Mouse (Mus musculus): ENCODE data around the gene Lrrc27. TPM values are rescaled to one million over a fixed set of nuclear protein-coding genes. Genes with fewer than 3 reads are reported as not detected.
A peak's percentile ranks its signal among the peaks of the same experiment; 100 is the strongest.

Lrrc27 gene
- polyA plus RNA-seq, 1 experiment from 2014 or later = 5.1 TPM

GRCm38 (mm10) chr7:139248615-139249405 is 36.0 kb downstream of the Lrrc27 start:
- TF ChIP-seq CTCF (IDR thresholded peaks at IDR 0.05; ENCODE audit: low read depth) = no peak
- TF ChIP-seq EP300 (optimal IDR thresholded peaks at IDR 0.05) = no peak
- H3K27me3 ChIP-seq (ENCODE audit: control insufficient read depth, insufficient read depth, low read length) = no peaks in the 10 kb centered on the region
- peak overlapping the region; percentile 69 for H3K4me3 ChIP-seq (ENCODE audit: low read depth, low read length)
- H3K9me3 ChIP-seq (ENCODE audit: control insufficient read depth, low read length) = no peaks in the 10 kb centered on the region
- peak; percentile 50 for DNase-seq (ENCODE audit: low spot score)
- ATAC-seq (ENCODE audit: low FRiP score, low TSS enrichment) = no peak
- peaks cover 50% of the 10 kb centered on the region for H3K4me1 ChIP-seq (replicated peaks; ENCODE audit: control insufficient read depth, insufficient read depth)
- peaks cover 3% of the 10 kb centered on the region; the same call in 1 of the 2 replicates for H3K36me3 ChIP-seq (ENCODE audit: control insufficient read depth, insufficient read depth, low read length)
- 3% methylated on average over 44 of the region's 45 CpGs for WGBS
- peak overlapping the region; percentile 95 for H3K27ac ChIP-seq (replicated peaks)
- peak overlapping the region; percentile 89 for H3K9ac ChIP-seq (ENCODE audit: low read length)
- H3K4me2 ChIP-seq (replicated peaks; ENCODE audit: low read depth) = peak overlapping the region; percentile 86

- peak overlapping the region; percentile 86 for H3K4me2 ChIP-seq (replicated peaks; ENCODE audit: low read depth)
- peak overlapping the region; percentile 95 for H3K27ac ChIP-seq (replicated peaks)
- peaks cover 51% of the 10 kb centered on the region for H3K4me1 ChIP-seq (replicated peaks; ENCODE audit: control insufficient read depth, insufficient read depth)
- 28% methylated on average over 7 of the region's 7 CpGs for WGBS
- peak overlapping the region; percentile 69 for H3K4me3 ChIP-seq (ENCODE audit: low read depth, low read length)
- TF ChIP-seq CTCF (IDR thresholded peaks at IDR 0.05; ENCODE audit: low read depth) = no peak
- no peak for TF ChIP-seq EP300 (optimal IDR thresholded peaks at IDR 0.05)
- ATAC-seq (ENCODE audit: low FRiP score, low TSS enrichment) (no peak), DNase-seq (ENCODE audit: low spot score) (no peak)
- peak overlapping the region; percentile 89 for H3K9ac ChIP-seq (ENCODE audit: low read length)
- no peaks in the 10 kb centered on the region for H3K9me3 ChIP-seq (ENCODE audit: control insufficient read depth, low read length)
- no peaks in the 10 kb centered on the region for H3K27me3 ChIP-seq (ENCODE audit: control insufficient read depth, insufficient read depth, low read length)
- peaks cover 4% of the 10 kb centered on the region; the same call in 1 of the 2 replicates for H3K36me3 ChIP-seq (ENCODE audit: control insufficient read depth, insufficient read depth, low read length)
Measured at GRCm38 (mm10) chr7:139249406-139250210, 36.8 kb downstream of the Lrrc27 start.

GRCm38 (mm10) chr7:139251881-139252301 is 39.1 kb downstream of the Lrrc27 start:
- H3K4me2 ChIP-seq (replicated peaks; ENCODE audit: low read depth) = peak overlapping the region; percentile 8; the same call in 1 of the 2 replicates
- ATAC-seq (ENCODE audit: low FRiP score, low TSS enrichment) = peak; percentile 67

GRCm38 (mm10) chr7:139252566-139252965 is 39.8 kb downstream of the Lrrc27 start:
- DNase-seq (ENCODE audit: low spot score) (no peak), ATAC-seq (ENCODE audit: low FRiP score, low TSS enrichment) (no peak)
- 71% methylated on average over 7 of the region's 7 CpGs for WGBS
- Histone ChIP-seq H3K4me2 (replicated peaks; ENCODE audit: low read depth) (peak overlapping the region; percentile 8; the same call in 1 of the 2 replicates), H3K4me1 (replicated peaks; ENCODE audit: control insufficient read depth, insufficient read depth) (peaks cover 39% of the 10 kb centered on the region), H3K36me3 (ENCODE audit: control insufficient read depth, insufficient read depth, low read length) (peaks cover 12% of the 10 kb centered on the region), H3K4me3 (ENCODE audit: low read depth, low read length) (no peak overlapping the region), H3K27ac (replicated peaks) (peak overlapping the region; percentile 95), H3K9me3 (ENCODE audit: control insufficient read depth, low read length) (no peaks in the 10 kb centered on the region), H3K27me3 (ENCODE audit: control insufficient read depth, insufficient read depth, low read length) (no peaks in the 10 kb centered on the region), H3K9ac (ENCODE audit: low read length) (peak overlapping the region; percentile 53; the same call in 1 of the 2 replicates)
- TF ChIP-seq CTCF (IDR thresholded peaks at IDR 0.05; ENCODE audit: low read depth) = no peak
- no peak for TF ChIP-seq EP300 (optimal IDR thresholded peaks at IDR 0.05)

More at GRCm38 (mm10) chr7:139251881-139252301, 39.1 kb downstream of the Lrrc27 start:
- Histone ChIP-seq H3K9ac (ENCODE audit: low read length) (peak overlapping the region; percentile 27; the same call in 1 of the 2 replicates), H3K9me3 (ENCODE audit: control insufficient read depth, low read length) (no peaks in the 10 kb centered on the region), H3K27ac (replicated peaks) (peak overlapping the region; percentile 95), H3K4me3 (ENCODE audit: low read depth, low read length) (no peak overlapping the region), H3K27me3 (ENCODE audit: control insufficient read depth, insufficient read depth, low read length) (no peaks in the 10 kb centered on the region), H3K4me1 (replicated peaks; ENCODE audit: control insufficient read depth, insufficient read depth) (peaks cover 45% of the 10 kb centered on the region), H3K36me3 (ENCODE audit: control insufficient read depth, insufficient read depth, low read length) (peaks cover 12% of the 10 kb centered on the region)
- no peak for TF ChIP-seq CTCF (IDR thresholded peaks at IDR 0.05; ENCODE audit: low read depth)
- TF ChIP-seq EP300 (optimal IDR thresholded peaks at IDR 0.05) = no peak
- DNase-seq (ENCODE audit: low spot score) = peak; percentile 84
- 21% methylated on average over 5 of the region's 5 CpGs for WGBS

- no peaks in the 10 kb centered on the region for H3K27me3 ChIP-seq (ENCODE audit: control insufficient read depth, insufficient read depth, low read length)
- TF ChIP-seq CTCF (IDR thresholded peaks at IDR 0.05; ENCODE audit: low read depth) (no peak), EP300 (optimal IDR thresholded peaks at IDR 0.05) (no peak)
- peak overlapping the region; percentile 95 for H3K27ac ChIP-seq (replicated peaks)
- peak overlapping the region; percentile 11 for H3K4me2 ChIP-seq (replicated peaks; ENCODE audit: low read depth)
- H3K36me3 ChIP-seq (ENCODE audit: control insufficient read depth, insufficient read depth, low read length) = peaks cover 12% of the 10 kb centered on the region
- no peak overlapping the region for H3K4me3 ChIP-seq (ENCODE audit: low read depth, low read length)
- WGBS = 43% methylated on average over 9 of the region's 9 CpGs
- peak; percentile 29; the same call in 1 of the 2 replicates for ATAC-seq (ENCODE audit: low FRiP score, low TSS enrichment)
- H3K9me3 ChIP-seq (ENCODE audit: control insufficient read depth, low read length) = no peaks in the 10 kb centered on the region
- peaks cover 35% of the 10 kb centered on the region for H3K4me1 ChIP-seq (replicated peaks; ENCODE audit: control insufficient read depth, insufficient read depth)
- H3K9ac ChIP-seq (ENCODE audit: low read length) = peak overlapping the region; percentile 53
- peak; percentile 79 for DNase-seq (ENCODE audit: low spot score)
Measured at GRCm38 (mm10) chr7:139252986-139253385, 40.2 kb downstream of the Lrrc27 start.
